Mouse (Mus musculus) cerebellum, postnatal 4 days (tissue): ENCODE data around the gene Plb1.

ENCODE experiments used
- DNase-seq, 2 experiments: peaks; one replicate each; pipeline ENCODE4 v3.0.0; 2022; ENCODE audit warnings: low spot score in 2 of 2, mixed read lengths in 1 of 2

Plb1 gene

DNA sequence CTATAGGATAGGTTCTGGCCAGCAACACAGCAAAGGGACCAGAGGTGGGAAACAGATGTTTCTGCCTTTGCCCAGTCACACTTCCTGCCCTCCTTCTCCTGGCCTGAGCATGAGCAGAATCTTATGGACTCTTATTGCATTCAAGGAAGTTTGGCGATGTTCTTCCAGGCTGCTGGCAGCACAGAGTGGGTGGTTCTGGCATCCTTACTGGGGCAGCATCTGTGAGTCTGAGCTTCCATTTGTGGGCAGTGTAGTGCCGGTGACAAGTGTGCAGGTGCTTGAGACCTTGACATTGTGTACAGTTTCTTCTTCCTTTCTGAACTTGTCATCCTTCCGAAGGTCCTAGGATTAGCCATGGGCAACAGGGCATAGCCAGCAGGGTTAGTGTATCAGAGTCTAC is 12.9 kb downstream of the Plb1 start:
- no peak for DNase-seq

- no peak for DNase-seq
Measured at GRCm38 (mm10) chr5:32260751-32261150, 28.2 kb downstream of the Plb1 start.

DNA sequence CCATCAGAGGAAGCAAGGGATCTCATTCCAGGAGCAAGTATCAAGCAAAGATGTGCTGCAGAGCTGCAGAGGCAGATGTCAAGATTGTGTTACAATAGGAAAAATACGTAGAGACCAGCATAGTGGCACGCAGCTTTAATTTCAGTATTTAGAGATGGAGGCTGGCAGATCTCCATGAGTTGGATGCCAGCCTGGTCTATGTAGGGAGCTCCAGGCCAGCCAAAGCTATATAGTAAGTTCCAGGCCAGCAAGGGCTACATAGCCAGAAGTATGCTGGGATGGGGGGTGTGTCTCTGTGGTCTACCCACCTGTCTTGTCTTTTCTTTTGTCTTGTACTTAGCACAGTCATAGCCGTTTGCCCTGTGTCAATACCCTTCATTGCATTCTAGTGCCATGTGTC is 28.7 kb downstream of the Plb1 start:
- DNase-seq: no peak

DNA sequence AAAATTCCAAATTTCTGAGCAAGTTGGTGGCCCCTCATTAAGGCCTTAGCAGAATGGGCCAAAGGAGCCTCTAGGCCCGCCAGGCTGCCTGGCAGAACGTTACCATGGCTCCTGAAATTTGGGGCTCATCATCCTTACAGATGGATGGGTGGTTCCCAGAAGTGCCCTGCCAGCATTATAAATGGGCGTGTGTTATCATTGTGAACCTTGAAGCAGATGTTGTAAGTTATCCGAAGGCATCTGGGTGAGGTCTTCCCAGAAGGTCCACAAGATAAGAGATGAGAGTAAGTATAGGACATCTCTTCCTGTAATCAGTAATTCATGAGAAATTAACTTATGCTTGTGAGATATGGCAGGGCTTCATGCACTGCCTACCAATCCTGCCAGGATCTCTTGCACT is 30.0 kb downstream of the Plb1 start:
- DNase-seq: no peak

GRCm38 (mm10) chr5:32272502-32272901 is 40.0 kb downstream of the Plb1 start:
- no peak for DNase-seq

GRCm38 (mm10) chr5:32278000-32278694 is 45.6 kb downstream of the Plb1 start:
- no peak for DNase-seq

DNA sequence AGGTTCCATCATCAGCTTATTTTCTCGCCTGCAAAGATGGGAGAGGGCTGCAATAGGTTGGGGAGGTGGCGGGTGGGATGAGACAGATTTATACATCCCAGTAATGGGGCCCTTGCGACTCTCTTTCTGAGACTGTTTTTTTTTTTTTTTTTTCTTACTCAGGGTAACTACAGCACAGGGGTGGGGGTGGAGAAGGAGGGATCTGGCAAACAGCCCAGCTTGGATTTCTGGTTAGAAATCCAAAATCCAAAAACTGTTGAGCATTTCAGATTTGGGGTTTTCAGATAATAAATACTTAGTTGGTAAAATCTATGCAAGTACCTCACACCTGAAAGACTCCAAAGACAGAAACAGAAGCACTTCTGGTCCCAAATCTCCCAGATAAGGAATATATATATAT is 47.6 kb downstream of the Plb1 start:
- DNase-seq: no peak

DNA sequence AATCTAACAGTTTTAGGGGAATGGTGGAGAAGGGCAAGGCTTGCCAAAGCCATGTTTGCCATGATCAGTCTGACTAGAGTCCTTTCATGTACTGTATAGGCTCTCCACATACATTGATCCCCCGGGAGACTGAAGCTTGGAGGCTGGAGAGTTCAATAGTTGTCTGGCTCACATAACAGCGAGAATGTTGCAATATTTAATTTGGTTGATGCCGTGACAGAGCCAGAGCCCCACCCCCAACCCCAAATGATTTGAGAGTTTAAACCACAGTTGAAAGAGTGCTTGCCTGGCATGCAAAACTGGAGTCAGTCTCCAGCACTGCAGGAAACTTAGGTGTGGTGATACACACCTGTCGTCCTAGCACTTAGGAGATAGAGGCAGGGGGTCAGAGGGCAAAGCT is 49.8 kb downstream of the Plb1 start:
- no peak for DNase-seq

DNA sequence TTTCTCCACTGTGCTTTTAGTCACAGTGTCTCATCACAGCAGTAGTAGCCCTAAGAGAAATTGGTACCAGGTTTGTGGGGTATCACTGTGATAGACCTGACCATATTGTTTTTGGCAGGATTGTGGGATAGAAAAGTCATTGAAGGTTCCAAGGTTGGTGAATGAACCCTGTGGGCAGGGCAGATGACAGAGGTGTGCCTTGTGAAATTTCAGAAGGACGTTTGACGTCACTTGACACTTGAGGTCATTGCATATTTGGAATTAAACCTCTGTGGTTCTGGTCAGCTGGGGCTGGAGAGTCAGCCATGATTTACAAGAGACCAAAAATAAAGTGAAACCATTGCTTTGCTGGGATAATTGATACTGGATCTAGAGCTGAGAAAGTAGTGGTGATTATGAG is 50.9 kb downstream of the Plb1 start:
- no peak for DNase-seq

DNA sequence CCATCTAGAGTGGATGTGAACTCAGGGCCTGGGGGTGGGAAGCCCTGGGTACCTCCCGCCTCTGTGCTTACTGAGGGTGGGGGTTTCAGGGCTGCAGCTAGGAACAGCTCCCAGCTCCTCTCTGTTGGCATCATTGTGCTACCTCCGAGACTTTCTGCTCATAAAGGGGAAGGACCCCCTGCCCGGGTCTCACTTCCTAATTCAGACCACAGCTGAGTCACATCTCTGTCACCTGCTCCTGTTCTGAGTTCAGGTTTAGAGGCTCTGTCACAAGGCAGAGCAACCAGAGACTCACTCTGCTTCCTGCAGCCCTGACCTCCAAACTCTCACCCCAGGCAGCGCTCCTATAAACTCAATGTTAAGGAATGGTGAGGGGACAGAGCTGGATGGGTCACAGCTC is 53.8 kb downstream of the Plb1 start:
- DNase-seq: no peak

DNA sequence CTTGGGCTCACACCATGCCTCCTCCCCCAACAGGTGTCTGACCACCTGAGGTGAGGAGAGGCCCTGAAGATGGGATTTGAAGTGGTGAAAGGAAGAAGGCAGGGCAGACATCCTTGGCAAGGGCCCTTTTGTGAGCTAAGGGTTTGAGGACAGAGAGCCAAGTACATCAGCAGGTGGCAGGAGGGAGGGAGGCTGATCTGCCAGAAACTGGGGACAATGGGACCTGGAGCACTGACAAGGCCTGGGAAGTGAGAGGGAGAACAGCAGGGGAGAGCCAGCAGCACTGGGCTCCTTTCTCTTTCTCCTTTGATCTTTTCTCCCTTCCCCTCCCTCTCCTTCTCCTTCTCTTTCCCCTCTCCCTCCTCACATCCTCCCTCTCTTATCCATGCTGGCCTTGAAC is 55.5 kb downstream of the Plb1 start:
- peak in 1 of 2 experiments; percentile 36 for DNase-seq

DNA sequence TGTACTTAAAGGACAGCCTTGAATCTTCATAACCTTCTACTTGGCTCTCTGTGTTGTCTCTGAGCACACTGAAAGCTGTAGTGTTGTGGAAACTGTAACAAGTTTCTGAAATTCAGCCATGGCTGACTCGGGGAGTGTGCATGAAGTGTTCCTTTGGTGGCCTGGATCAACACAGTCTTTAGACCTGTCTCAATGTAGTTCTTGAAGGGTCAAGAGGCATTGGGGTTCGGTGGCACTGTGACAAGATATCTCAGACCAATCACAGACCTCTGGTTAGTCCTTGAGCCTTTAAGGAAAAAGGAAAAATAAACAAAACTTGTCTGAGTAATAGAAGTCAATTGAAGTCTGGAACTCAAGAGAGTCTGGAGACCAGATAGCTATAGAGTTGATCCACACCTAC is 58.8 kb downstream of the Plb1 start:
- DNase-seq: no peak

- DNase-seq: peak in 1 of 2 experiments; percentile 64
Measured at GRCm38 (mm10) chr5:32302991-32303921, 70.7 kb downstream of the Plb1 start.

DNA sequence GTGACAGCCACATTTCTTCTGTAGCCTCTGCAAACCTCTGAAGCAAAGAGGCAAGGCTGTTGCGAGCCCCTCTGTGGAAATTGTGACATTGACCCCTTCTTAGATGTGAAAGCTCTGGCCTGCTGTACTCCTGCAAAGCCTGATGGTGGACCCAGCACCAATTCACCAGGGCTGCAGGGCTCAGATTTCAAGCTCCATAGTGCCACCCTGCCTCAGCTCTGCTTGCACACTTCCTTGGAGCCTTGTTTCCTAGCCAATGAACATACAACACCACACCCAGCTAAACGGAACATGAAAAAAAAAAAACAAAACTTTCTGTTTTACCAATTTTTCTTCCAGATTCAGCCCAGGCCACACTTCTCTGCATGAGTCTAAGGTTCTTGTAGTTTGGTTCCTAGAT is 74.6 kb downstream of the Plb1 start:
- no peak for DNase-seq

DNA sequence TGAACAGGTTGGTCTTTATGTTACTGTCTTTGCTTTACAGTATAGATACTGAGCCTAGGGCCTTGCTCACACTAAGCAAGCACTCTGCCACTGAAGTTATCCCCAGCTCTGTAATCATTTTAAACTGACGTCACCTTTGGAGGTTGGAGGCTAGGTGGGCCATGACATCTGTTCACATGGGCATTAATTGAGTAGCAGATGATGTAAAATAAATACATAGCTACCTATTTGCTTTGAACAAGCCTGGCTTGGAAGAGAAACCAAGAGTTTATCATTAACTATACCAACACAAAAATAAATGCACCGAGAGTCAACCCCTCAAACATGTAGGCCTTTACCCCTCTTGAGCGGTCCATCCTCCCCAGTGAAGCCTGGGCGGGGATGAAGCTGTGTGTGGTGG is 76.1 kb downstream of the Plb1 start:
- no peak for DNase-seq

GRCm38 (mm10) chr5:32309714-32310113 is 77.2 kb downstream of the Plb1 start:
- no peak for DNase-seq

DNA sequence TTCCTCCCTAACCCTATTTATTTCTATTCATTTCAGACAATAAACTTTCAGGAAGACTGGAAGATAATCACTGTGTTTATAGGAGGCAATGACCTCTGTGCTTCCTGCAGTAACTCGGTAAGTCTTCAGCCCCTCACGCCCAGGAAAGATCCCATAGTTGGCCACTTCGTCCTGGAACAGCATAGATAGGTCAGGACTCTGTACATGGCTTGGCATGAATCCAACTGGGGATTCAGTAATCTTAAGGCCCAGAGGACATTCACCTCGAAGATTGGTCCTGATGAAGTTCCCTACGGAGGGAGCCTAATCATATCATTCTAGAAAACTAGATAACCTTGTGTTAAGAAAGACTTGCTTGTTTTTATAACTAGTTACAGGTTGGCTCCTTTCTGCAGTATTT is 78.3 kb downstream of the Plb1 start:
- no peak for DNase-seq

DNA sequence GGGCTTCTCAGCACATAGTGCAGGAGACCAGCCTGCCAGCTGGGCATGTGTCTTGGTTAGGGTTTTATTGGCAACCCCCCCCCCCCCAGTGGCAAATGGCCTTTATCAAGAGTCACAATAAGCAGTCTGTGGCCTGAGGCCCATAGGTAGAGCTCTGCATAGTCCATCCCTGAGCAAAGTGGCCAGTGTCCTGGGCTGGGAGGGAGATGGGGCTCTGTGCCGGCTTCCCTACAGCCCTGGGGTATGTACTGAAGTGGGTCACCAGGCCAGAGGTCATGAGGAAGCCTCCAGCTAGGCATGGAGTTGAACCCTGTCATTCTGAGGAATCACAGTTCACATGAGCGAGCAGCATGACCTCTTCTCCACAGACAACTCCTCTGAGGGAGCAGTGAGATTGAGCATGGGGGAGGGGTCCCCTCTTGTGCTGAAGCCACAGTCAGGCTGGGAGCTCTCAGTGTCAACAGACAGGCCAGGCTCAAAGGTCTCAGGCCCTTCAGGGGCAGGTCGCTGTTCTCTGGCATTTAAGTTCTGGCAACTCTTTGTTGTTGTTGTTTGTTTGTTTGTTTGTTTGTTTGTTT is 79.2 kb downstream of the Plb1 start:
- no peak for DNase-seq

DNA sequence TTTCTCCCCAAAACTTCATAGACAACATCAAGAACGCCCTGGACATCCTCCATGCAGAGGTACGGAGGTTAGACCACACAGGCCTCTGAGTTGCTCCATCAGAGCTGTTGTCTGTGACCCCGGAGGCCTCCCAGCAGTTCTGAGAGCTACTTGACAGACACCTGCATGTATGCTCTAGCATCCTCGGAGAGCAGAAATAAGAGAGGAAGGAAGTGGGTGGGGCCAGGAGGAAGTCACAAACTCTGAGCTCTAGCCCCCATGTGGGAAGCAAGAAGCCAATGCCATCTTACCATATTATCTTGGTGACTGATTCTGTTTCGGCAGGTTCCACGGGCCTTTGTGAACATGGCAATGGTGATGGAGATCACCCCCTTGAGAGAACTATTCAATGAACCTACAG is 81.2 kb downstream of the Plb1 start:
- no peak for DNase-seq

- no peak for DNase-seq
Measured at GRCm38 (mm10) chr5:32314731-32315130, 82.2 kb downstream of the Plb1 start.

GRCm38 (mm10) chr5:32322146-32322811 is 89.8 kb downstream of the Plb1 start:
- DNase-seq: peak in 1 of 2 experiments; percentile 46

GRCm38 (mm10) chr5:32328139-32328538 is 95.6 kb downstream of the Plb1 start:
- no peak for DNase-seq
